Mouse (Mus musculus) MEL (cell line): Measurements from ENCODE around the gene Cdh15. TPM values are rescaled to one million over a fixed set of nuclear protein-coding genes. Genes with fewer than 3 reads are reported as not detected.

Experiments
- DNase-seq: peaks from one replicate; pipeline ENCODE4 v3.0.0; 2011; ENCODE audit warnings: low read depth, low spot score
- H3K27ac ChIP-seq: 2 replicates; pipeline ENCODE4 v1.5.1; 2012; ENCODE audit warnings: low read depth, mild to moderate bottlenecking, control low read depth, low read length, moderate library complexity; ENCODE audit not compliant: control insufficient read depth
- H3K27me3 ChIP-seq, 2 experiments: fragments of 150-350 bp in 1 of 2; sonication (generic) in 1 of 2; 2 replicates each; pipeline ENCODE4 v1.6.1; 2012; ENCODE audit warnings: low read length in 2 of 2, mild to moderate bottlenecking in 2 of 2, improper control_type of control experiment in 1 of 2, moderate library complexity in 1 of 2; ENCODE audit not compliant: insufficient read depth in 2 of 2, control insufficient read depth in 1 of 2
- H3K36me3 ChIP-seq, 2 experiments: 2 replicates each; pipeline ENCODE4 v1.6.1; 2012 to 2014; ENCODE audit warnings: low read length in 2 of 2, improper control_type of control experiment in 1 of 2, inconsistent platforms in 1 of 2, mild to moderate bottlenecking in 1 of 2; ENCODE audit not compliant: insufficient read depth in 2 of 2, control insufficient read depth in 1 of 2
- H3K4me1 ChIP-seq, 2 experiments: fragments of 150-350 bp in 1 of 2; sonication (generic) in 1 of 2; 2 replicates each; pipeline ENCODE4 v1.6.1; 2012; ENCODE audit warnings: low read length in 2 of 2, improper control_type of control experiment in 1 of 2, mild to moderate bottlenecking in 1 of 2; ENCODE audit not compliant: insufficient read depth in 2 of 2, control insufficient read depth in 1 of 2
- H3K4me3 ChIP-seq, 2 experiments: fragments of 150-350 bp in 1 of 2; sonication (generic) in 1 of 2; 2 replicates each; pipeline ENCODE4 v1.5.1; 2012; ENCODE audit warnings: low read depth in 2 of 2, low read length in 2 of 2, mild to moderate bottlenecking in 2 of 2, moderate library complexity in 2 of 2, control low read depth in 1 of 2, improper control_type of control experiment in 1 of 2; ENCODE audit not compliant: control insufficient read depth in 1 of 2, insufficient read depth in 1 of 2
- H3K79me2 ChIP-seq: 2 replicates; pipeline ENCODE4 v1.6.1; 2012; ENCODE audit warnings: mild to moderate bottlenecking, low read length, moderate library complexity; ENCODE audit not compliant: control insufficient read depth, poor library complexity, insufficient read depth
- H3K9ac ChIP-seq: 2 replicates; pipeline ENCODE4 v1.6.1; 2012; ENCODE audit warnings: low read depth, mild to moderate bottlenecking, control low read depth, low read length, moderate library complexity; ENCODE audit not compliant: control insufficient read depth, poor library complexity, severe bottlenecking
- H3K9me3 ChIP-seq: fragments of 150-350 bp; sonication (generic); replicated peaks from 2 replicates; pipeline ENCODE4 v1.6.1; 2012; ENCODE audit warnings: mild to moderate bottlenecking, low read length, improper control_type of control experiment, moderate library complexity; ENCODE audit not compliant: insufficient read depth
- CHD2 ChIP-seq: IDR thresholded peaks from 2 replicates; pipeline ENCODE4 v1.6.1; 2011; ENCODE audit warnings: low read length, improper control_type of control experiment
- CTCF ChIP-seq, 3 experiments: IDR thresholded peaks in 2 of 3; conservative IDR thresholded peaks in 1 of 3; 2 replicates each; pipeline ENCODE4 v1.5.1; 2011 to 2012; ENCODE audit warnings: low read length in 3 of 3, low read depth in 2 of 3, mild to moderate bottlenecking in 2 of 3, improper control_type of control experiment in 1 of 3, inconsistent platforms in 1 of 3, mixed read lengths in 1 of 3, moderate library complexity in 1 of 3; ENCODE audit not compliant: control insufficient read depth in 1 of 3, insufficient read depth in 1 of 3, poor library complexity in 1 of 3, severe bottlenecking in 1 of 3
- E2F4 ChIP-seq: IDR thresholded peaks from 2 replicates; pipeline ENCODE4 v1.6.1; 2011; ENCODE audit warnings: low read depth, low read length, improper control_type of control experiment, borderline replicate concordance
- ELF1 ChIP-seq: IDR thresholded peaks from 2 replicates; pipeline ENCODE4 v1.6.1; 2014; ENCODE audit warnings: low read depth, mild to moderate bottlenecking, inconsistent platforms, low read length, improper control_type of control experiment, moderate library complexity
- JUND ChIP-seq: IDR thresholded peaks from 2 replicates; pipeline ENCODE4 v1.6.1; 2011; ENCODE audit warnings: low read depth, mild to moderate bottlenecking, improper control_type of control experiment, low read length
- KAT2A ChIP-seq: conservative IDR thresholded peaks from 2 replicates; pipeline ENCODE4 v1.6.1; 2012; ENCODE audit warnings: low read depth, low read length, improper control_type of control experiment, inconsistent platforms
- MAFK ChIP-seq: IDR thresholded peaks from 2 replicates; pipeline ENCODE4 v1.6.1; 2011; ENCODE audit warnings: low read depth, mild to moderate bottlenecking, low read length, improper control_type of control experiment, borderline replicate concordance
- MAX ChIP-seq: IDR thresholded peaks from 2 replicates; pipeline ENCODE4 v1.6.1; 2011; ENCODE audit warnings: low read length, improper control_type of control experiment
- MXI1 ChIP-seq: IDR thresholded peaks from 2 replicates; pipeline ENCODE4 v1.6.1; 2011; ENCODE audit warnings: mild to moderate bottlenecking, low read depth, low read length, improper control_type of control experiment
- MYB ChIP-seq: IDR thresholded peaks from 2 replicates; pipeline ENCODE4 v1.6.1; 2011; ENCODE audit warnings: mild to moderate bottlenecking, low read depth, low read length, improper control_type of control experiment
- NELFE ChIP-seq: IDR thresholded peaks from 2 replicates; pipeline ENCODE4 v1.6.1; 2011; ENCODE audit warnings: low read depth, low read length, improper control_type of control experiment
- NRF1 ChIP-seq: IDR thresholded peaks from 2 replicates; pipeline ENCODE4 v1.6.1; 2014; ENCODE audit warnings: low read depth, mild to moderate bottlenecking, inconsistent platforms, low read length, improper control_type of control experiment, moderate library complexity; ENCODE audit not compliant: poor library complexity, insufficient read depth, severe bottlenecking
- POLR2A ChIP-seq, 2 experiments: IDR thresholded peaks; 2 replicates each; pipeline ENCODE4 v1.6.1; 2011 to 2012; ENCODE audit warnings: low read length in 2 of 2, mild to moderate bottlenecking in 2 of 2, control low read depth in 1 of 2, improper control_type of control experiment in 1 of 2, low read depth in 1 of 2, moderate library complexity in 1 of 2; ENCODE audit not compliant: control insufficient read depth in 1 of 2, insufficient read depth in 1 of 2, poor library complexity in 1 of 2
- RAD21 ChIP-seq: IDR thresholded peaks from 2 replicates; pipeline ENCODE4 v1.6.1; 2011; ENCODE audit warnings: mild to moderate bottlenecking, low read depth, low read length, improper control_type of control experiment
- RCOR1 ChIP-seq: IDR thresholded peaks from 2 replicates; pipeline ENCODE4 v1.6.1; 2012; ENCODE audit warnings: low read depth, mild to moderate bottlenecking, inconsistent platforms, low read length, improper control_type of control experiment
- SMC3 ChIP-seq: IDR thresholded peaks from 2 replicates; pipeline ENCODE4 v1.6.1; 2011; ENCODE audit warnings: low read depth, low read length, improper control_type of control experiment
- TBP ChIP-seq: IDR thresholded peaks from 2 replicates; pipeline ENCODE4 v1.8.0; 2011; ENCODE audit warnings: low read depth, low read length, improper control_type of control experiment
- TCF12 ChIP-seq: IDR thresholded peaks from 2 replicates; pipeline ENCODE4 v1.6.1; 2014; ENCODE audit warnings: low read depth, mild to moderate bottlenecking, inconsistent platforms, low read length, improper control_type of control experiment, moderate library complexity
- UBTF ChIP-seq: IDR thresholded peaks from 2 replicates; pipeline ENCODE4 v1.6.1; 2012; ENCODE audit warnings: low read depth, mild to moderate bottlenecking, inconsistent platforms, low read length, improper control_type of control experiment, moderate library complexity, borderline replicate concordance; ENCODE audit not compliant: insufficient read depth
- USF2 ChIP-seq, 2 experiments: IDR thresholded peaks; 2 replicates each; pipeline ENCODE4 v1.6.1; 2011 to 2012; ENCODE audit warnings: improper control_type of control experiment in 2 of 2, low read length in 2 of 2, borderline replicate concordance in 1 of 2, inconsistent platforms in 1 of 2, low read depth in 1 of 2, mild to moderate bottlenecking in 1 of 2; ENCODE audit not compliant: insufficient read depth in 1 of 2
- ZKSCAN1 ChIP-seq: IDR thresholded peaks from 2 replicates; pipeline ENCODE4 v1.6.1; 2012; ENCODE audit warnings: low read depth, mild to moderate bottlenecking, inconsistent platforms, low read length, improper control_type of control experiment, moderate library complexity
- ZNF384 ChIP-seq: IDR thresholded peaks from 2 replicates; pipeline ENCODE4 v1.6.1; 2012; ENCODE audit warnings: low read depth, mild to moderate bottlenecking, inconsistent platforms, low read length, improper control_type of control experiment
- polyA plus RNA-seq, 2 experiments: library from polyadenylated mRNA; stranded (reverse) in 1 of 2; unstranded in 1 of 2; fragments of >175 nt in 1 of 2; fragments of >200 nt in 1 of 2; gene quantifications; 2 replicates each; pipeline versions ENCODE4 v1.2.1 to v1.2.4; 2012; ENCODE audit warnings: low replicate concordance in 2 of 2, low read depth in 1 of 2; ENCODE audit not compliant: insufficient read length in 2 of 2, insufficient read depth in 1 of 2, missing spikeins in 1 of 2
- total RNA-seq: library from RNA; depleted of rRNA; stranded (reverse); fragments of 300-350 nt; gene quantifications from 2 replicates; pipeline ENCODE4 v1.2.3, GENCODE M21; 2012

The Cdh15 gene
- total and polyA plus RNA-seq, 3 experiments = 0.08 to 0.71 TPM; not detected in 1

DNA sequence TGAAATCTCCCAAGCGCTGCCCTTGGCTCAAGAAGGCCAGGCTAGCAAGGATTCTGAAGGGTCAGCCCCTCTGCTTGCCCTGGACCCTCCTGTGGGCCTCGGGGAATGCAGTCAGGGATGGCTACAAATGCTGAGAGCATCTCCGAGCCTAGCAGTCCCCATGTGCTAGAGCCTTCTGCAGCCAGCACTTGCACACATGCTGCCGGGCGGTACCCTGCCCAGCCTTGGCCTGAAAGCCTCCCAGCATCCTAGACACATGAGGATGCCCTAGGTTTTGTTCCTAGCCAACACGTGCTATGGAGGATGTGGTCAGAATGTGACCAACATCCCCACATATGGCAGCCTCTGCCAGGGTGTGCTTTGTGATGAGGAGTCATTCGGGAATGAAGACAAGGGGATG is 6.6 kb downstream of the Cdh15 start:
- H3K9ac ChIP-seq = no peak overlapping the region
- no peak overlapping the region for H3K4me3 ChIP-seq
- no peak overlapping the region for H3K27ac ChIP-seq
- no peak for DNase-seq
- no peaks in the 10 kb centered on the region for H3K79me2 ChIP-seq
- TF ChIP-seq RAD21 = no peak
- TF ChIP-seq TBP = no peak
- no peak for TF ChIP-seq CHD2
- TF ChIP-seq ELF1 = no peak
- TF ChIP-seq TCF12 = no peak
- TF ChIP-seq MYB = no peak
- TF ChIP-seq ZNF384 = no peak
- TF ChIP-seq POLR2A (IDR thresholded peaks at IDR 0.05; ENCODE audit: control insufficient read depth in 1 of 2, insufficient read depth in 1 of 2, low read depth in 1 of 2, low read length in 2 of 2, poor library complexity in 1 of 2) = no peak
- TF ChIP-seq KAT2A = no peak
- H3K36me3 ChIP-seq = no peaks in the 10 kb centered on the region
- no peaks in the 10 kb centered on the region for H3K4me1 ChIP-seq
- H3K9me3 ChIP-seq = no peaks in the 10 kb centered on the region
- peaks cover 5 to 8% of the 10 kb centered on the region in 2 experiments for H3K27me3 ChIP-seq

DNA sequence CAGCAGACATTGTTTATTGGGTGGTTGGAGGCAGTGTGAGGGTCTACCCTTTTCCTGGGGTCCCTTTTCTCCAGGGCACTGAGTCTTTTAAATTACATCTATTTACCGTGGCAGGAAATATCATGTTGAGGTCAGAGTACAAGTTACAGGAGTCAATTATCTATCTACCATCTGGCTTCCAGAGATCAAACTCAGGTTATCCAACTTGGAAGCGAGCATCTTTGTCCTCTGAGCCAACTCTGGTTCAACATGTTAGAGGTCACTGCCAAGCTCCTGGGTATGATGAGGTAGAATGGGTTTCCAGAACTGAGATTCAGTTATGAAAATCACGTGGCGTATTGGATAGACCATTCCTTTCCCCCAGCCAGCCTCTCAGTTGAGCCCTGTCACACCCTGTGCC is 7.4 kb downstream of the Cdh15 start:
- Histone ChIP-seq H3K4me3 (no peak overlapping the region), H3K36me3 (no peaks in the 10 kb centered on the region), H3K27me3 (peaks cover 5 to 8% of the 10 kb centered on the region in 2 experiments)

DNA sequence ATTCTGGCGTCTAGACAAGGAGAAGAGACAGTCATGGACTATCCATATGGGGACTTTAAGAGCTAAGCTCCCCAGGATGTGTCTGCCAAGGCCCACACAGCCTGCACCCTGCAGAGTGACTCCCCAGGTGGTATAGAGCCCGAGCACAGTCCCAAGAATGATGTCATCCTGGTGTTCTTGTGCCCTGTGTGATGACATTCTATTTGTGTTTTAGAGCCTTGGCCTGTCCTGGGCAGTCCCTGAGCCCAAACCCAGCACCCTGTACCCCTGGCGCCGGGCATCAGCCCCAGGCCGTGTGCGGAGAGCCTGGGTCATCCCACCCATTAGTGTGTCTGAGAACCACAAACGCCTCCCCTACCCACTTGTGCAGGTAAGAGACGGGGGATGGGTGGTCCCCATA is 8.5 kb downstream of the Cdh15 start:
- Histone ChIP-seq H3K4me1 (no peaks in the 10 kb centered on the region), H3K27ac (no peak overlapping the region), H3K9ac (no peak overlapping the region), H3K4me3 (no peak overlapping the region), H3K27me3 (peaks cover 5 to 8% of the 10 kb centered on the region in 2 experiments), H3K9me3 (no peaks in the 10 kb centered on the region), H3K36me3 (no peaks in the 10 kb centered on the region), H3K79me2 (no peaks in the 10 kb centered on the region)
- no peak for DNase-seq
- TF ChIP-seq TCF12 (no peak), TBP (no peak), SMC3 (no peak), CTCF (IDR thresholded peaks at IDR 0.05 in 2 of 3, conservative IDR thresholded peaks at IDR 0.05 in 1 of 3; ENCODE audit: control insufficient read depth in 1 of 3, insufficient read depth in 1 of 3, low read depth in 2 of 3, low read length in 3 of 3, poor library complexity in 1 of 3, severe bottlenecking in 1 of 3) (no peak), MXI1 (no peak), ZKSCAN1 (no peak), MYB (no peak), MAX (no peak), CHD2 (no peak), RCOR1 (no peak), E2F4 (no peak), NRF1 (no peak), POLR2A (IDR thresholded peaks at IDR 0.05; ENCODE audit: control insufficient read depth in 1 of 2, insufficient read depth in 1 of 2, low read depth in 1 of 2, low read length in 2 of 2, poor library complexity in 1 of 2) (no peak), ELF1 (no peak), MAFK (no peak), UBTF (no peak), ZNF384 (no peak)

More for the DNA sequence above, 7.4 kb downstream of the Cdh15 start:
- TF ChIP-seq NELFE = no peak
- TF ChIP-seq USF2 (IDR thresholded peaks at IDR 0.05; ENCODE audit: borderline replicate concordance in 1 of 2, insufficient read depth in 1 of 2, low read depth in 1 of 2, low read length in 2 of 2) = no peak
- TF ChIP-seq JUND = no peak
- no peak for TF ChIP-seq UBTF
- Histone ChIP-seq H3K79me2 (no peaks in the 10 kb centered on the region), H3K27ac (no peak overlapping the region), H3K9me3 (no peaks in the 10 kb centered on the region), H3K4me1 (no peaks in the 10 kb centered on the region), H3K9ac (no peak overlapping the region)
- DNase-seq = no peak
